Mouse (Mus musculus) MEL (cell line): Measurements from ENCODE around the gene Gm28042. TPM values are rescaled to one million over a fixed set of nuclear protein-coding genes. Genes with fewer than 3 reads are reported as not detected.

Experiments used
- DNase-seq: peaks from one replicate; pipeline ENCODE4 v3.0.0; 2011; ENCODE audit warnings: low read depth, low spot score
- H3K27ac ChIP-seq: 2 replicates; pipeline ENCODE4 v1.5.1; 2012; ENCODE audit warnings: low read depth, mild to moderate bottlenecking, control low read depth, low read length, moderate library complexity; ENCODE audit not compliant: control insufficient read depth
- H3K27me3 ChIP-seq, 2 experiments: fragments of 150-350 bp in 1 of 2; sonication (generic) in 1 of 2; 2 replicates each; pipeline ENCODE4 v1.6.1; 2012; ENCODE audit warnings: low read length in 2 of 2, mild to moderate bottlenecking in 2 of 2, improper control_type of control experiment in 1 of 2, moderate library complexity in 1 of 2; ENCODE audit not compliant: insufficient read depth in 2 of 2, control insufficient read depth in 1 of 2
- H3K36me3 ChIP-seq, 2 experiments: 2 replicates each; pipeline ENCODE4 v1.6.1; 2012 to 2014; ENCODE audit warnings: low read length in 2 of 2, improper control_type of control experiment in 1 of 2, inconsistent platforms in 1 of 2, mild to moderate bottlenecking in 1 of 2; ENCODE audit not compliant: insufficient read depth in 2 of 2, control insufficient read depth in 1 of 2
- H3K4me1 ChIP-seq, 2 experiments: fragments of 150-350 bp in 1 of 2; sonication (generic) in 1 of 2; 2 replicates each; pipeline ENCODE4 v1.6.1; 2012; ENCODE audit warnings: low read length in 2 of 2, improper control_type of control experiment in 1 of 2, mild to moderate bottlenecking in 1 of 2; ENCODE audit not compliant: insufficient read depth in 2 of 2, control insufficient read depth in 1 of 2
- H3K4me3 ChIP-seq, 2 experiments: fragments of 150-350 bp in 1 of 2; sonication (generic) in 1 of 2; 2 replicates each; pipeline ENCODE4 v1.5.1; 2012; ENCODE audit warnings: low read depth in 2 of 2, low read length in 2 of 2, mild to moderate bottlenecking in 2 of 2, moderate library complexity in 2 of 2, control low read depth in 1 of 2, improper control_type of control experiment in 1 of 2; ENCODE audit not compliant: control insufficient read depth in 1 of 2, insufficient read depth in 1 of 2
- H3K79me2 ChIP-seq: 2 replicates; pipeline ENCODE4 v1.6.1; 2012; ENCODE audit warnings: mild to moderate bottlenecking, low read length, moderate library complexity; ENCODE audit not compliant: control insufficient read depth, poor library complexity, insufficient read depth
- H3K9ac ChIP-seq: 2 replicates; pipeline ENCODE4 v1.6.1; 2012; ENCODE audit warnings: low read depth, mild to moderate bottlenecking, control low read depth, low read length, moderate library complexity; ENCODE audit not compliant: control insufficient read depth, poor library complexity, severe bottlenecking
- H3K9me3 ChIP-seq: fragments of 150-350 bp; sonication (generic); replicated peaks from 2 replicates; pipeline ENCODE4 v1.6.1; 2012; ENCODE audit warnings: mild to moderate bottlenecking, low read length, improper control_type of control experiment, moderate library complexity; ENCODE audit not compliant: insufficient read depth
- CHD1 ChIP-seq: IDR thresholded peaks from 2 replicates; pipeline ENCODE4 v1.6.1; 2012; ENCODE audit warnings: low read depth, mild to moderate bottlenecking, inconsistent platforms, low read length, improper control_type of control experiment
- CTCF ChIP-seq, 3 experiments: IDR thresholded peaks in 2 of 3; conservative IDR thresholded peaks in 1 of 3; 2 replicates each; pipeline ENCODE4 v1.5.1; 2011 to 2012; ENCODE audit warnings: low read length in 3 of 3, low read depth in 2 of 3, mild to moderate bottlenecking in 2 of 3, improper control_type of control experiment in 1 of 3, inconsistent platforms in 1 of 3, mixed read lengths in 1 of 3, moderate library complexity in 1 of 3; ENCODE audit not compliant: control insufficient read depth in 1 of 3, insufficient read depth in 1 of 3, poor library complexity in 1 of 3, severe bottlenecking in 1 of 3
- E2F4 ChIP-seq: IDR thresholded peaks from 2 replicates; pipeline ENCODE4 v1.6.1; 2011; ENCODE audit warnings: low read depth, low read length, improper control_type of control experiment, borderline replicate concordance
- EP300 ChIP-seq, 2 experiments: IDR thresholded peaks; 2 replicates each; pipeline ENCODE4 v1.6.1; 2011; ENCODE audit warnings: improper control_type of control experiment in 2 of 2, low read length in 2 of 2, low read depth in 1 of 2, mild to moderate bottlenecking in 1 of 2
- ETS1 ChIP-seq: IDR thresholded peaks from 2 replicates; pipeline ENCODE4 v1.6.1; 2012; ENCODE audit warnings: low read depth, mild to moderate bottlenecking, inconsistent platforms, low read length, improper control_type of control experiment, moderate library complexity
- GABPA ChIP-seq: IDR thresholded peaks from 2 replicates; pipeline ENCODE4 v1.6.1; 2012; ENCODE audit warnings: low read depth, mild to moderate bottlenecking, inconsistent platforms, low read length, improper control_type of control experiment, moderate library complexity
- MAFK ChIP-seq: IDR thresholded peaks from 2 replicates; pipeline ENCODE4 v1.6.1; 2011; ENCODE audit warnings: low read depth, mild to moderate bottlenecking, low read length, improper control_type of control experiment, borderline replicate concordance
- MAZ ChIP-seq: IDR thresholded peaks from 2 replicates; pipeline ENCODE4 v1.6.1; 2012; ENCODE audit warnings: low read depth, mild to moderate bottlenecking, inconsistent platforms, low read length, improper control_type of control experiment
- MYC ChIP-seq: IDR thresholded peaks from 2 replicates; pipeline ENCODE4 v1.6.1; 2011; ENCODE audit warnings: low read depth, mild to moderate bottlenecking, low read length, improper control_type of control experiment, moderate library complexity
- POLR2A ChIP-seq, 2 experiments: IDR thresholded peaks; 2 replicates each; pipeline ENCODE4 v1.6.1; 2011 to 2012; ENCODE audit warnings: low read length in 2 of 2, mild to moderate bottlenecking in 2 of 2, control low read depth in 1 of 2, improper control_type of control experiment in 1 of 2, low read depth in 1 of 2, moderate library complexity in 1 of 2; ENCODE audit not compliant: control insufficient read depth in 1 of 2, insufficient read depth in 1 of 2, poor library complexity in 1 of 2
- RAD21 ChIP-seq: IDR thresholded peaks from 2 replicates; pipeline ENCODE4 v1.6.1; 2011; ENCODE audit warnings: mild to moderate bottlenecking, low read depth, low read length, improper control_type of control experiment
- SMC3 ChIP-seq: IDR thresholded peaks from 2 replicates; pipeline ENCODE4 v1.6.1; 2011; ENCODE audit warnings: low read depth, low read length, improper control_type of control experiment
- TAL1 ChIP-seq: IDR thresholded peaks from 2 replicates; pipeline ENCODE4 v1.6.1; 2012; ENCODE audit warnings: mild to moderate bottlenecking, inconsistent platforms, low read length, moderate library complexity, mixed read lengths
- TCF12 ChIP-seq: IDR thresholded peaks from 2 replicates; pipeline ENCODE4 v1.6.1; 2014; ENCODE audit warnings: low read depth, mild to moderate bottlenecking, inconsistent platforms, low read length, improper control_type of control experiment, moderate library complexity
- ZC3H11A ChIP-seq: IDR thresholded peaks from 2 replicates; pipeline ENCODE4 v1.6.1; 2012; ENCODE audit warnings: low read depth, mild to moderate bottlenecking, inconsistent platforms, low read length, improper control_type of control experiment
- ZMIZ1 ChIP-seq: IDR thresholded peaks from 2 replicates; pipeline ENCODE4 v1.6.1; 2012; ENCODE audit warnings: low read depth, mild to moderate bottlenecking, inconsistent platforms, low read length, improper control_type of control experiment, moderate library complexity
- ZNF384 ChIP-seq: IDR thresholded peaks from 2 replicates; pipeline ENCODE4 v1.6.1; 2012; ENCODE audit warnings: low read depth, mild to moderate bottlenecking, inconsistent platforms, low read length, improper control_type of control experiment
- polyA plus RNA-seq, 2 experiments: library from polyadenylated mRNA; stranded (reverse) in 1 of 2; unstranded in 1 of 2; fragments of >175 nt in 1 of 2; fragments of >200 nt in 1 of 2; gene quantifications; 2 replicates each; pipeline versions ENCODE4 v1.2.1 to v1.2.4; 2012; ENCODE audit warnings: low replicate concordance in 2 of 2, low read depth in 1 of 2; ENCODE audit not compliant: insufficient read length in 2 of 2, insufficient read depth in 1 of 2, missing spikeins in 1 of 2
- total RNA-seq: library from RNA; depleted of rRNA; stranded (reverse); fragments of 300-350 nt; gene quantifications from 2 replicates; pipeline ENCODE4 v1.2.3, GENCODE M21; 2012

The Gm28042 gene
- total and polyA plus RNA-seq, 3 experiments: 0.96 to 1.7 TPM; not detected in 1

- Histone ChIP-seq H3K27ac (no peak overlapping the region), H3K4me1 (no peaks in the 10 kb centered on the region), H3K9me3 (no peaks in the 10 kb centered on the region), H3K4me3 (no peak overlapping the region)
- TF ChIP-seq ZNF384 (no peak), ETS1 (no peak), CTCF (IDR thresholded peaks at IDR 0.05 in 2 of 3, conservative IDR thresholded peaks at IDR 0.05 in 1 of 3; ENCODE audit: control insufficient read depth in 1 of 3, insufficient read depth in 1 of 3, low read depth in 2 of 3, low read length in 3 of 3, poor library complexity in 1 of 3, severe bottlenecking in 1 of 3) (no peak), MYC (no peak), POLR2A (IDR thresholded peaks at IDR 0.05; ENCODE audit: control insufficient read depth in 1 of 2, insufficient read depth in 1 of 2, low read depth in 1 of 2, low read length in 2 of 2, poor library complexity in 1 of 2) (no peak), CHD1 (no peak), GABPA (no peak), MAFK (no peak)
- TF ChIP-seq, all 39 proteins: peak for 0
- Histone ChIP-seq H3K9ac (no peak overlapping the region), H3K27me3 (no peaks in the 10 kb centered on the region), H3K79me2 (no peaks in the 10 kb centered on the region), H3K36me3 (no peaks in the 10 kb centered on the region)
- DNase-seq: no peak
Observed at GRCm38 (mm10) chr2:120007680-120008210, 19.5 kb upstream of the Gm28042 start.

DNA sequence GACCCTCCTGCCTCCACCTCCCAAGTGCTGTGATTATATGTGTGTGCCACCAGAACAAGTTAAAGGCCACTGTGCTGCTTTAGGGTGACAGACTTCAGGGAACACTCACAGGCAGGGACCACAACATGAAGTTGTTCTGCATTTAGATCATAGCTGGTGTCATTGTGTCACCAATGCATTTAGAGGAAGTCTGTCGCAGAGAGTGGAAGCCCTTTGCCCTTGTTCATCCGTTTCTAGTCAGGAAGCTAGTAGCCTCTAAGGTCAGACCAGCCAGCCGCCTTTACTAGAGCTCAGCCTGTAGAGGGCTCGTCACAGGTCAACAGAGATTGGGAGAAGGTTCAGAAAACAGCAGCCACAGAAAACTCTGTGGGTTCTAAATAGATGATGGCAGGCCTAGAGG lies 18.6 kb upstream of the Gm28042 start:
- DNase-seq: no peak
- Histone ChIP-seq H3K27ac (no peak overlapping the region), H3K9me3 (no peaks in the 10 kb centered on the region), H3K79me2 (no peaks in the 10 kb centered on the region), H3K27me3 (no peaks in the 10 kb centered on the region), H3K4me3 (no peak overlapping the region), H3K36me3 (peaks cover 0 to 6% of the 10 kb centered on the region in 2 experiments; a peak in 2 of 4 replicates), H3K4me1 (peaks cover 0 to 7% of the 10 kb centered on the region in 2 experiments; a peak in 2 of 4 replicates)
- no peak for TF ChIP-seq TCF12
- TF ChIP-seq ZMIZ1: no peak
- TF ChIP-seq E2F4: no peak
- TF ChIP-seq EP300 (IDR thresholded peaks at IDR 0.05; ENCODE audit: low read depth in 1 of 2, low read length in 2 of 2): no peak
- TF ChIP-seq, all 39 proteins: peak for 0
- H3K9ac ChIP-seq: no peak overlapping the region

GRCm38 (mm10) chr2:120011462-120012200 lies 15.7 kb upstream of the Gm28042 start:
- H3K36me3 ChIP-seq: peaks cover 0 to 30% of the 10 kb centered on the region in 2 experiments; a peak in 2 of 4 replicates
- H3K9me3 ChIP-seq: no peaks in the 10 kb centered on the region
- H3K27me3 ChIP-seq: no peaks in the 10 kb centered on the region
- H3K9ac ChIP-seq: no peak overlapping the region
- peak; percentile 69 for DNase-seq
- no peak overlapping the region for H3K4me3 ChIP-seq
- no peaks in the 10 kb centered on the region for H3K79me2 ChIP-seq
- no peak overlapping the region for H3K27ac ChIP-seq
- peaks cover 12 to 24% of the 10 kb centered on the region in 2 experiments for H3K4me1 ChIP-seq
- TF ChIP-seq MAZ (no peak), ZC3H11A (peak; percentile 41), TAL1 (no peak), RAD21 (peak; percentile 54), ZMIZ1 (no peak), CTCF (IDR thresholded peaks at IDR 0.05 in 2 of 3, conservative IDR thresholded peaks at IDR 0.05 in 1 of 3; ENCODE audit: control insufficient read depth in 1 of 3, insufficient read depth in 1 of 3, low read depth in 2 of 3, low read length in 3 of 3, poor library complexity in 1 of 3, severe bottlenecking in 1 of 3) (peak; percentile 57 to 63 (median 57)), SMC3 (peak; percentile 68)
